Mouse (Mus musculus): Measurements from ENCODE around the gene Zfp467.

The Zfp467 gene

GRCm38 (mm10) chr6:48445181-48446101 is at the start of gene Zfp467:
Zfp467 (minus strand) TSS chr6:48445825.
- WGBS, result under 1% methylated on average over 65 of the region's 65 CpGs

- 57% methylated on average over 8 of the region's 8 CpGs for WGBS
Measured at GRCm38 (mm10) chr6:48493136-48493730, 47.6 kb upstream of the Zfp467 start.

GRCm38 (mm10) chr6:48491361-48491760 is 45.7 kb upstream of the Zfp467 start:
- 79% methylated on average over 9 of the region's 9 CpGs for WGBS

DNA sequence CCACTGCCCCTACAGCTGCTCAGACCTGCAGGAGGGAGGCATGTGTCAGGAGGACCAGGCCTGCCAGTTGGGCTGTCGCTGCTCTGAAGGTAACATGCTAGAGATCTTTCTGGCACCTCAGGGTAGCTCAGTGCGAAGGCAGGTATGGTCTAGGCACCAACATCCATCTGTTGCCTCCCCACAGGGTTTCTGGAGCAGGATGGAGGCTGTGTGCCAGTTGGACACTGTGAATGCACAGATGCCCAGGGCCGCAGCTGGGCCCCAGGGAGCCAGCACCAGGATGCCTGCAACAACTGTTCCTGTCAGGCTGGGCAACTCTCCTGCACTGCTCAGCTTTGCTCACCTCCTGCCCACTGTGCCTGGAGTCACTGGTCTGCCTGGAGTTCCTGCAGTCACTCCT is 44.1 kb upstream of the Zfp467 start:
- WGBS, result 64% methylated on average over 3 of the region's 3 CpGs

GRCm38 (mm10) chr6:48487747-48488725 is 42.4 kb upstream of the Zfp467 start:
- WGBS, result 29% methylated on average over 25 of the region's 25 CpGs

- 74% methylated on average over 5 of the region's 5 CpGs for WGBS
Measured at GRCm38 (mm10) chr6:48482501-48482900, 36.9 kb upstream of the Zfp467 start.

DNA sequence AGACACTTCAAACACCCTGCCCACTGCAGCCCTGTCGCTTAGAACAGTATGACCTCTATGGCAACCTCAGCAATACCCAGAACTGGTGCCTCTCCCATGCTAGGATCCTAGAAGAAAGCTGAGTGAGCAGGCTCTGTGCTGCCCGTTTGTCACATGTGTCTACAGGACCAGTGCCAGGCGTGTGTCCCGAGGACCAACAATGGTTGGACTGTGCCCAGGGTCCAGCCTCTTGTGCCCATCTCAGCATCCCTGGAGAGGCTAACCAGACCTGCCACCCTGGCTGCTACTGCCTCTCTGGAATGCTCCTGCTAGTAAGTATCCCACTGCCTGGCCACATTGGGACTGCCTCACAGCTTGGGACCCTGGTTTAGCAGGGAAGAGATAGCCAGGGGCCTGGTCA is 32.8 kb upstream of the Zfp467 start:
- 65% methylated on average over 4 of the region's 4 CpGs for WGBS

DNA sequence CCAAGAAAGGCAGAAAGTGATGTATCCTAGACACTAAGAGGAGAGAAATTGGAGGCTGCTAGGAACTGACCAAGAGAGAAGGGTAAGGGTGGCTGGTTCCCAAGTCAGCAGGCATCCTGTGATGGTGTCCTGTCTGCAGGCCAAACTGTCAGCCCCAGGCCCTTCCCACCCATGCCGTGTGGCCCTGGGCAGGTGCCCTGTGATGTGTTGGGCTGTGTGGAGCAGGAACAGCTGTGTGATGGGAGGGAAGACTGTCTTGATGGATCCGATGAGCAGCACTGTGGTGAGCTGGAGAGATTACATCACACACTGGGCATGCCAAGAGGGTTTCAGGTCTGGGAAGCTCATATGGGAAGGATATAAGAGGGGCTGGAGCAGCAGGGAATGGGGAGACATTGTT is 25.1 kb upstream of the Zfp467 start:
- WGBS, result 65% methylated on average over 2 of the region's 2 CpGs

GRCm38 (mm10) chr6:48467490-48467889 is 21.9 kb upstream of the Zfp467 start:
- WGBS, result 83% methylated on average over 7 of the region's 7 CpGs

GRCm38 (mm10) chr6:48466715-48467114 is 21.1 kb upstream of the Zfp467 start:
- 67% methylated on average over 6 of the region's 6 CpGs for WGBS

DNA sequence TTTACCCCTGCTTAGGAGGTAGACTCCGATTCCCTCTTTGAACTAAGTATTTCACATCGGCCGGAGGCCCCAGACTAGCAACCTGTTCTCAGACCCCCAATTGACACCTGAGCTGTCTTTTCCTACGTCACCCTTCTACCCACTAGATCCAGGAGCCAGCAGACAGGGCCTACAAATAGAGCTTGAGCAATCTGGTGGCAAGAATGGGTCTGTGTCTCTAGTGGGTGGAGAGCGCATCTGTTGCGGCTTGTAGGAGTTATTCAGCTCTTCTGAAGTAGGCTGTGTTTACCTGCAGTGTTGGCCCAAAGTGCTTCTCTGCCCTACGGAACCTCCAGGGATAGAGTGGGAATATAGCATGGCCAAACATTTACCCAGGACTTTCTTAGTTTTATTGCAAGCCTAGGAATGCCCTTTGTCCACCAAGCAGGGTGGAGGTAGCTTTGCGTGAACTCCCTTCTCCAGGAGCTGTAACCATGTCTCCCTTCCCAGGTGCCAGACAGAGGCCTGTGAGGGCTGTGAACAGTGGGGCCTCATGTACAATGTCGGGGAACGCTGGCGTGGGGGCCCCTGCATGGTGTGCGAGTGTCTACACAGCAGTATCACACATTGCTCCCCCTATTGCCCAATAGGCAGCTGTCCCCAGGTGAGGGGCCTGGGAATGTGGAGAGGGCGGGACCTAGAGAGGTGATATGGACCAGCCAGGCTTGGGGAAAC is 19.5 kb upstream of the Zfp467 start:
- WGBS, result 77% methylated on average over 13 of the region's 13 CpGs

- 82% methylated on average over 3 of the region's 3 CpGs for WGBS
Measured at GRCm38 (mm10) chr6:48452771-48453170, 7.1 kb upstream of the Zfp467 start.

DNA sequence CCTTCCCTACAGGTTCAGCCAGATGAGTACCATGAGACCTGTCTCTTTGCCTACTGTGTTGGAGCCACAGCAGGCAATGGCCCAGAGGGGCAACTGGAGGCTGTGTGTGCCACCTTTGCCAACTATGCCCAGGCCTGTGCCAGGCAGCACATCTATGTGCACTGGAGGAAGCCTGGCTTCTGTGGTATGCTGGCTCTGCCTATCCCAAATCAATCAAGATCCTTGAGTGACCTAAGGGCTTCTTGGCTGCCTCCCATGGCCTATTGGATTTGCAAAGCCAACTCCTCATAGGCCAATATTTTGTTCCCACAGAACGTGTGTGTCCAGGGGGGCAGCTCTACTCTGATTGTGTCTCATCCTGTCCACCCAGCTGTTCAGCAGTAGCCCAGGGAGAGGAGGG is 6.5 kb upstream of the Zfp467 start:
- WGBS, result 62% methylated on average over 1 of the region's 1 CpGs

GRCm38 (mm10) chr6:48448527-48448926 is 2.9 kb upstream of the Zfp467 start:
- WGBS, result 78% methylated on average over 7 of the region's 7 CpGs

DNA sequence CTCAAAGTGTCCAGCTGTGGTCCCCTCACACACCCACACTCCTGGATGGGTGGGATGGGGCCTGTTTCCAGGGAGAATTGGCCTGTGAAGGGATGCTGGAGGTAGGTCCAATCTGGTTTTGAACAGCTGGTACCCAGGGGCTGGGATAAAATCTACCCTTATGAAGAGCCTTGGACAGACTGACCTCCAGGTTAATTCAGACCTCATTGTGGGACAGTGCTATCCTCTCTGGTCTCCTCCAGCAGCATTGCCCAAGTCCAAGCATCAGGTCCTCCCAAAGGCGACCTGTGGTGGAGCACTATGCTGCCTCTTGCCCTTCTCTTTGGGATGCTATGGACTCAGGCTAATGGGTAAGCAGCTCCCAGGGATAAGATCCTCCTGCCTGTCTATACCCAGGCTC is 2.3 kb upstream of the Zfp467 start, which contains the start of gene Sspo:
Gene Sspo (plus strand): TSS at position 301 of the 400 bp plus-strand sequence.
- WGBS, result 100% methylated on average over 1 of the region's 1 CpGs

GRCm38 (mm10) chr6:48446896-48447295 is 1.3 kb upstream of the Zfp467 start:
- 98% methylated on average over 3 of the region's 3 CpGs for WGBS

GRCm38 (mm10) chr6:48446256-48446655 is 631 bp upstream of the Zfp467 start:
- WGBS, result 64% methylated on average over 3 of the region's 3 CpGs

DNA sequence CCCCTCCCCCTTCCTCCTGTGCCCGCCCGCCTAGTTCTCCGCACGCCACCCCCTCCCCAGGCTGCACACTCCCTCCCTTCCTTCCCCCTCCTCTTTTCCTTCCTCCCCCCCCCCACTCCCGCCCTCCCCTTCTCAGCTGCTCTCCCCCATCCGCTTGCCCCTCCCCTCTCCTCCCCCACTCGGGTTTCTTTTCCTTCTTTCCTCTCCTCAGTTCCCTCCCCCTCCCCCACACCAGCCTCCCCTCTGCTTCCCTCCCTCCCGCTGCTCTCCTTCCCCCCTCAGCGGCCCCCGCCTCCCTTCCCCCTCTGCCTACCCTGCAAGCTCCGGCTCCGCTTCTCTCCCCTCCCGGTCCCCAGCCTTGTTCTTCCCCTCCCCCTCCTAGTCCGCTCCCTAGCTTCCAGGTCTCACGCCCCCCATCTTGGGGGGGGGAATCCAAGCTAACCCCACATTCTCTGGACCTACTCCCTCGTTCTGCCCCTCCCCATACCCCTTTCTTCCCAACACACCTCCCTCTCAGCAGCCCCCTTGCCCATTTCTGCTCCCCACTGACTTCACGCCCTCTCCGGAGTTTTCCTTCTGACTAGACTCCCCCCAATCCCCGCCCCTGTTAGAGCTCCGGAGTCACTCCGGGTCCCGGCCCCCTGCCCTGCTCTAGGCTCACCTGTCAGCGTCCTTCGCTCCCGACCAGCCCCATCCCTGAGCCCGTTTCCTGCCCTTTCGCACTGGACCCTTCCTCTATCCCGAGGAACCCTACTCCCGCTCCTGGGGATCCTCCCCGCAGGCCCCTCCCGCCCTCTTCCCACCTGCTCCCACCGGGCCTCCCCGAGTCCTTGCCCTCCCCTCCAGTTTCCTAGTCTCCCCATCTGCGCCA is 1.1 kb downstream of the Zfp467 start:
- WGBS, result 1% methylated on average over 31 of the region's 34 CpGs

- WGBS, result 10% methylated on average over 19 of the region's 19 CpGs
Measured at GRCm38 (mm10) chr6:48443592-48444309, 1.9 kb downstream of the Zfp467 start.
